Mouse (Mus musculus): ENCODE data around the gene Il18r1. TPM values are rescaled to one million over a fixed set of nuclear protein-coding genes. Genes with fewer than 3 reads are reported as not detected.

Gene Il18r1
- total RNA-seq, 1 experiment = not detected

DNA sequence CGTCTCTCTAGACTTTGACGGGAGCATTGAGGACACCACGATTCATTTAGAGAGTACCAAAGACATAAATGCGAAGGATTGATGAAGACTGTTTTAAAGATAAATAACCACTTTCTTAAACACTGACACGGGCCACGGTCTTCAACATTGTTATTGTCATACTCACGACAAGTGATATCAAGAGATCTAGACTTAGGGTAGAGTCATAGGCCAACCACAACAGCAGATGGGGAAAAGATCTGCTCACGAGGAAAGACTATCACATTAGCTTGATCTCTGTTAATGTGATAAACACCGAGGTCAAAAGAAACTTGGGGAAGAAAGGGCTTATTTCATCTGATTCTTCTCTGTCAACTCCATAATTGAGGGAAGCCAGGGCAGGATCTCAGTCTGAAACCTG is 38.1 kb upstream of the Il18r1 start:
- no peak for TF ChIP-seq MAFK (IDR thresholded peaks at IDR 0.05; ENCODE audit: insufficient read depth, low read depth, low read length)
- no peak for TF ChIP-seq ZNF384 (IDR thresholded peaks at IDR 0.05; ENCODE audit: low read depth, low read length)
- no peak for DNase-seq (ENCODE audit: low read depth, low spot score)
- in situ Hi-C loops (cut with MboI; ENCODE audit: low sequenced_read_pairs in 2 of 2, unreplicated experiment in 2 of 2) = no loop called here
- Histone ChIP-seq H3K36me3 (ENCODE audit: control insufficient read depth, insufficient read depth, low read length, poor library complexity, severe bottlenecking) (no peaks in the 10 kb centered on the region), H3K4me1 (ENCODE audit: control insufficient read depth in 2 of 2, insufficient read depth in 2 of 2, low read length in 2 of 2, poor library complexity in 1 of 2) (no peaks in the 10 kb centered on the region), H3K4me3 (ENCODE audit: insufficient read depth in 1 of 2, low read depth in 1 of 2, low read length in 2 of 2, poor library complexity in 1 of 2, severe bottlenecking in 1 of 2) (no peak overlapping the region), H3K9me3 (ENCODE audit: control insufficient read depth, insufficient read depth, low read depth, low read length) (no peaks in the 10 kb centered on the region), H3K27ac (ENCODE audit: insufficient read depth, low read depth, low read length, poor library complexity, severe bottlenecking) (no peak overlapping the region), H3K9ac (ENCODE audit: insufficient read depth, low read depth, low read length, poor library complexity, severe bottlenecking) (no peak overlapping the region)

- H3K4me3 ChIP-seq (ENCODE audit: insufficient read depth in 1 of 2, low read depth in 1 of 2, low read length in 2 of 2, poor library complexity in 1 of 2, severe bottlenecking in 1 of 2) = no peak overlapping the region
- H3K36me3 ChIP-seq (ENCODE audit: control insufficient read depth, insufficient read depth, low read length, poor library complexity, severe bottlenecking) = no peaks in the 10 kb centered on the region
- no peaks in the 10 kb centered on the region for H3K4me1 ChIP-seq (ENCODE audit: control insufficient read depth in 2 of 2, insufficient read depth in 2 of 2, low read length in 2 of 2, poor library complexity in 1 of 2)
- H3K9ac ChIP-seq (ENCODE audit: insufficient read depth, low read depth, low read length, poor library complexity, severe bottlenecking) = no peak overlapping the region
- no peak for DNase-seq (ENCODE audit: low read depth, low spot score)
- no peaks in the 10 kb centered on the region for H3K9me3 ChIP-seq (ENCODE audit: control insufficient read depth, insufficient read depth, low read depth, low read length)
- TF ChIP-seq HCFC1 (IDR thresholded peaks at IDR 0.05; ENCODE audit: borderline replicate concordance, insufficient read depth, low read length) (no peak), MAFK (IDR thresholded peaks at IDR 0.05; ENCODE audit: insufficient read depth, low read depth, low read length) (no peak), CHD2 (IDR thresholded peaks at IDR 0.05; ENCODE audit: low read depth, low read length) (no peak), ZC3H11A (IDR thresholded peaks at IDR 0.05; ENCODE audit: borderline replicate concordance, low read depth, low read length) (no peak), ZNF384 (IDR thresholded peaks at IDR 0.05; ENCODE audit: low read depth, low read length) (no peak)
- in situ Hi-C loops (cut with MboI; ENCODE audit: low sequenced_read_pairs in 2 of 2, unreplicated experiment in 2 of 2) = no loop called here
- H3K27ac ChIP-seq (ENCODE audit: insufficient read depth, low read depth, low read length, poor library complexity, severe bottlenecking) = no peak overlapping the region
Measured at GRCm38 (mm10) chr1:40427901-40428300, 37.5 kb upstream of the Il18r1 start.

GRCm38 (mm10) chr1:40428910-40429675 is 36.3 kb upstream of the Il18r1 start, which contains the start of gene Il1rl1:
Gene Il1rl1, plus strand, starts transcription at chr1:40429570.
- Histone ChIP-seq H3K4me1 (ENCODE audit: control insufficient read depth in 2 of 2, insufficient read depth in 2 of 2, low read length in 2 of 2, poor library complexity in 1 of 2) (no peaks in the 10 kb centered on the region), H3K36me3 (ENCODE audit: control insufficient read depth, insufficient read depth, low read length, poor library complexity, severe bottlenecking) (no peaks in the 10 kb centered on the region), H3K4me3 (ENCODE audit: insufficient read depth in 1 of 2, low read depth in 1 of 2, low read length in 2 of 2, poor library complexity in 1 of 2, severe bottlenecking in 1 of 2) (no peak within 1 kb of the TSS), H3K9ac (ENCODE audit: insufficient read depth, low read depth, low read length, poor library complexity, severe bottlenecking) (no peak within 1 kb of the TSS), H3K27ac (ENCODE audit: insufficient read depth, low read depth, low read length, poor library complexity, severe bottlenecking) (no peak within 1 kb of the TSS), H3K9me3 (ENCODE audit: control insufficient read depth, insufficient read depth, low read depth, low read length) (no peaks in the 10 kb centered on the region)
- TF ChIP-seq ZC3H11A (IDR thresholded peaks at IDR 0.05; ENCODE audit: borderline replicate concordance, low read depth, low read length) (no peak), MAFK (IDR thresholded peaks at IDR 0.05; ENCODE audit: insufficient read depth, low read depth, low read length) (no peak), HCFC1 (IDR thresholded peaks at IDR 0.05; ENCODE audit: borderline replicate concordance, insufficient read depth, low read length) (no peak), ZNF384 (IDR thresholded peaks at IDR 0.05; ENCODE audit: low read depth, low read length) (no peak), CHD2 (IDR thresholded peaks at IDR 0.05; ENCODE audit: low read depth, low read length) (no peak)
- no peak for DNase-seq (ENCODE audit: low read depth, low spot score)
- in situ Hi-C loops (cut with MboI; ENCODE audit: low sequenced_read_pairs in 2 of 2, unreplicated experiment in 2 of 2) = no loop called here

- Histone ChIP-seq H3K9ac (ENCODE audit: insufficient read depth, low read depth, low read length, poor library complexity, severe bottlenecking) (no peak overlapping the region), H3K9me3 (ENCODE audit: control insufficient read depth, insufficient read depth, low read depth, low read length) (no peaks in the 10 kb centered on the region), H3K36me3 (ENCODE audit: control insufficient read depth, insufficient read depth, low read length, poor library complexity, severe bottlenecking) (no peaks in the 10 kb centered on the region), H3K4me3 (ENCODE audit: insufficient read depth in 1 of 2, low read depth in 1 of 2, low read length in 2 of 2, poor library complexity in 1 of 2, severe bottlenecking in 1 of 2) (no peak overlapping the region), H3K27ac (ENCODE audit: insufficient read depth, low read depth, low read length, poor library complexity, severe bottlenecking) (no peak overlapping the region), H3K4me1 (ENCODE audit: control insufficient read depth in 2 of 2, insufficient read depth in 2 of 2, low read length in 2 of 2, poor library complexity in 1 of 2) (no peaks in the 10 kb centered on the region)
- in situ Hi-C loops (cut with MboI; ENCODE audit: low sequenced_read_pairs in 2 of 2, unreplicated experiment in 2 of 2) = no loop called here
- no peak for TF ChIP-seq ZC3H11A (IDR thresholded peaks at IDR 0.05; ENCODE audit: borderline replicate concordance, low read depth, low read length)
- TF ChIP-seq ZNF384 (IDR thresholded peaks at IDR 0.05; ENCODE audit: low read depth, low read length) = no peak
- TF ChIP-seq MAFK (IDR thresholded peaks at IDR 0.05; ENCODE audit: insufficient read depth, low read depth, low read length) = no peak
- TF ChIP-seq HCFC1 (IDR thresholded peaks at IDR 0.05; ENCODE audit: borderline replicate concordance, insufficient read depth, low read length) = no peak
- TF ChIP-seq CHD2 (IDR thresholded peaks at IDR 0.05; ENCODE audit: low read depth, low read length) = no peak
- DNase-seq (ENCODE audit: low read depth, low spot score) = no peak
Measured at GRCm38 (mm10) chr1:40430143-40430834, 35.1 kb upstream of the Il18r1 start.

All from ES-E14 (cell line).